Mouse (Mus musculus): Measurements from ENCODE around the gene Eml4. TPM values are rescaled to one million over a fixed set of nuclear protein-coding genes. Genes with fewer than 3 reads are reported as not detected.

Gene Eml4
- total and polyA plus RNA-seq, 3 experiments: 25.6 to 42.4 TPM; not detected in 1

GRCm38 (mm10) chr17:83360796-83361566 lies 10.2 kb downstream of the Eml4 start:
- Histone ChIP-seq H3K27ac (ENCODE audit: control insufficient read depth, low read depth, low read length) (no peak overlapping the region), H3K36me3 (ENCODE audit: control insufficient read depth in 1 of 2, insufficient read depth in 2 of 2, low read length in 2 of 2) (peaks cover 0 to 11% of the 10 kb centered on the region in 2 experiments; a peak in 3 of 4 replicates), H3K79me2 (ENCODE audit: control insufficient read depth, insufficient read depth, low read length, poor library complexity) (peaks cover 51% of the 10 kb centered on the region), H3K4me1 (ENCODE audit: control insufficient read depth in 1 of 2, insufficient read depth in 2 of 2, low read length in 2 of 2) (peaks cover 2 to 4% of the 10 kb centered on the region in 2 experiments), H3K9ac (ENCODE audit: control insufficient read depth, low read depth, low read length, poor library complexity, severe bottlenecking) (no peak overlapping the region), H3K9me3 (replicated peaks; ENCODE audit: insufficient read depth, low read length) (no peaks in the 10 kb centered on the region), H3K4me3 (ENCODE audit: control insufficient read depth in 1 of 2, insufficient read depth in 1 of 2, low read depth in 2 of 2, low read length in 2 of 2) (no peak overlapping the region), H3K27me3 (ENCODE audit: control insufficient read depth in 1 of 2, insufficient read depth in 2 of 2, low read length in 2 of 2) (no peaks in the 10 kb centered on the region)
- TF ChIP-seq USF1 (IDR thresholded peaks at IDR 0.05; ENCODE audit: low read depth, low read length) (no peak), MEF2A (IDR thresholded peaks at IDR 0.05; ENCODE audit: extremely low read depth, insufficient replicate concordance, low read depth, low read length, poor library complexity, severe bottlenecking) (peak; percentile 55; the same call in 1 of the 2 replicates)
- DNase-seq (ENCODE audit: low read depth, low spot score): no peak

DNA sequence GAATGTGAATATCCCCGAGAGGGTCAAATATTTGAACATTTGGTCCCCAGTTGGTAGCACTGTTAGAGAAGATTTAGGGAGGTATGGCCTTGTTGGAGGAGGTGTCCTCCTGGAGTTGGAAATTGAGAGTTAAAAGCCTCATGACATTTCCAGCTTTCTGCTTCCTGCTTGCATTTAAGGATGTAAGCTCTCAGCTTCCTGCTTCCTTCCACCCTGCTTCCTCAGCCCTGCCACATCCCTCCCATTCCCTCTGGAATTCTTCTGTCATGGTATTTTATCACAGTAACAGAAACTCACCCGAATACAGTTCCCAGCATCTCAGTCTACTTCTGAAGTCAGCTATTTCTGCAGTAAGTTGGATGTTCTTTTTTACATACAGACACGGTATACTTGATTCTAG lies 12.3 kb downstream of the Eml4 start:
- no peaks in the 10 kb centered on the region for H3K27me3 ChIP-seq (ENCODE audit: control insufficient read depth in 1 of 2, insufficient read depth in 2 of 2, low read length in 2 of 2)
- no peak for DNase-seq (ENCODE audit: low read depth, low spot score)
- H3K27ac ChIP-seq (ENCODE audit: control insufficient read depth, low read depth, low read length): no peak overlapping the region
- H3K4me3 ChIP-seq (ENCODE audit: control insufficient read depth in 1 of 2, insufficient read depth in 1 of 2, low read depth in 2 of 2, low read length in 2 of 2): no peak overlapping the region
- H3K4me1 ChIP-seq (ENCODE audit: control insufficient read depth in 1 of 2, insufficient read depth in 2 of 2, low read length in 2 of 2): peaks cover 2 to 4% of the 10 kb centered on the region in 2 experiments
- H3K9ac ChIP-seq (ENCODE audit: control insufficient read depth, low read depth, low read length, poor library complexity, severe bottlenecking): no peak overlapping the region
- no peak for TF ChIP-seq JUND (IDR thresholded peaks at IDR 0.05; ENCODE audit: low read depth, low read length)
- no peak for TF ChIP-seq MAX (IDR thresholded peaks at IDR 0.05; ENCODE audit: low read length)
- TF ChIP-seq MAFK (IDR thresholded peaks at IDR 0.05; ENCODE audit: borderline replicate concordance, low read depth, low read length): no peak
- no peak for TF ChIP-seq EP300 (IDR thresholded peaks at IDR 0.05; ENCODE audit: low read depth in 1 of 2, low read length in 2 of 2)
- no peak for TF ChIP-seq ZC3H11A (IDR thresholded peaks at IDR 0.05; ENCODE audit: low read depth, low read length)
- no peak for TF ChIP-seq POLR2AphosphoS2 (IDR thresholded peaks at IDR 0.05; ENCODE audit: low read length)
- H3K79me2 ChIP-seq (ENCODE audit: control insufficient read depth, insufficient read depth, low read length, poor library complexity): peaks cover 57% of the 10 kb centered on the region
- peaks cover 0 to 12% of the 10 kb centered on the region in 2 experiments; a peak in 3 of 4 replicates for H3K36me3 ChIP-seq (ENCODE audit: control insufficient read depth in 1 of 2, insufficient read depth in 2 of 2, low read length in 2 of 2)
- no peaks in the 10 kb centered on the region for H3K9me3 ChIP-seq (replicated peaks; ENCODE audit: insufficient read depth, low read length)

DNA sequence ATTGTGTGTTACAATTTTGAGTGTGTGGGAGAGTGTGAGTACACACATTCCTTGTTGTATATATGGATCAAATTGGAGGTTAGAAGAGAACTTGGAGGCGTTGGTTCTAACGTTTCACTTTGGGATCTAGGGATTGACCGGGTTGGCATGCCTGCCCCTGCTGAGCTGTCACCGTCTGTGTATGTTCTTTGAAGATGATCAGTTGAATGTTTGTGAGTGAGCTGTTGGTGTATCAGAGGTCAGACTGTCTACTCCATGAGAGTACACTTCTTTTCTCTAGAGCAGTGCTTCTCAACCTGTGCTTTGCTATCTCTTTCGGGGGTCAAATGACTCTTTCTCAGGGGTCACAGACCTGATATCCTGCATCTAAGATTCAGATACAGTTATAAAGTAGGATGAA lies 13.6 kb downstream of the Eml4 start:
- no peak overlapping the region for H3K27ac ChIP-seq (ENCODE audit: control insufficient read depth, low read depth, low read length)
- H3K9ac ChIP-seq (ENCODE audit: control insufficient read depth, low read depth, low read length, poor library complexity, severe bottlenecking): no peak overlapping the region
- H3K36me3 ChIP-seq (ENCODE audit: control insufficient read depth in 1 of 2, insufficient read depth in 2 of 2, low read length in 2 of 2): peaks cover 0 to 10% of the 10 kb centered on the region in 2 experiments; a peak in 3 of 4 replicates
- H3K79me2 ChIP-seq (ENCODE audit: control insufficient read depth, insufficient read depth, low read length, poor library complexity): peaks cover 60% of the 10 kb centered on the region
- no peaks in the 10 kb centered on the region for H3K27me3 ChIP-seq (ENCODE audit: control insufficient read depth in 1 of 2, insufficient read depth in 2 of 2, low read length in 2 of 2)
- TF ChIP-seq ETS1 (IDR thresholded peaks at IDR 0.05; ENCODE audit: low read depth, low read length): no peak
- no peaks in the 10 kb centered on the region for H3K9me3 ChIP-seq (replicated peaks; ENCODE audit: insufficient read depth, low read length)
- H3K4me1 ChIP-seq (ENCODE audit: control insufficient read depth in 1 of 2, insufficient read depth in 2 of 2, low read length in 2 of 2): peaks cover 0 to 4% of the 10 kb centered on the region in 2 experiments
- H3K4me3 ChIP-seq (ENCODE audit: control insufficient read depth in 1 of 2, insufficient read depth in 1 of 2, low read depth in 2 of 2, low read length in 2 of 2): no peak overlapping the region
- DNase-seq (ENCODE audit: low read depth, low spot score): no peak
